Mouse (Mus musculus): ENCODE data around the gene Anks1b.
A peak's percentile ranks its signal among the peaks of the same experiment; 100 is the strongest.

The Anks1b gene

GRCm38 (mm10) chr10:90724931-90725330, 851.6 kb downstream of the Anks1b start:
- DNase-seq (ENCODE audit: extremely low read depth, low read depth), result no peak

- DNase-seq (ENCODE audit: extremely low read depth, low read depth), result peak; percentile 58
These were observed 855.4 kb downstream of the Anks1b start for GRCm38 (mm10) chr10:90728401-90729358.

DNA sequence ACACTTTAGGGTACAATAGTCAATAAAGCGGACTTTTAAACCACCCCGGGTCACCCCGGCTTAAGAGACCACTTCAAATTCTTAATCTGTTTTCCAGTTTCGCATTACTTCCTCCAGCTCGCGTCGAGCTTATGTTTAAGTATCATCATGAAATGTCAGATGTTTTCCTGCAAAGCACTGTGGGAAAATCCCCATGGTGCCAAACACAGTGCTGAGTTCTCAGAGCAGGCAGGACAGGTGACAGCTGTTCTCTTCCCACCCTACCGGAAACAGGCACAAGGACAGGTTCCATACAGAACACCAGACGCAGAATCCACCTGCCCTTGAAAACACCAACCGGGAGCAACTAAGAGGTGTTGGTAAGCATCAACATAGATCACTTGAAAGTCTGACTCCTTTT, 856.2 kb downstream of the Anks1b start:
- no peak for DNase-seq (ENCODE audit: extremely low read depth, low read depth)

GRCm38 (mm10) chr10:90732823-90733222, 859.5 kb downstream of the Anks1b start:
- DNase-seq (ENCODE audit: extremely low read depth, low read depth), result no peak

GRCm38 (mm10) chr10:90733632-90734031, 860.3 kb downstream of the Anks1b start:
- peak; percentile 17 for DNase-seq (ENCODE audit: extremely low read depth, low read depth)

GRCm38 (mm10) chr10:90738475-90738874, 865.2 kb downstream of the Anks1b start:
- no peak for DNase-seq (ENCODE audit: extremely low read depth, low read depth)

DNA sequence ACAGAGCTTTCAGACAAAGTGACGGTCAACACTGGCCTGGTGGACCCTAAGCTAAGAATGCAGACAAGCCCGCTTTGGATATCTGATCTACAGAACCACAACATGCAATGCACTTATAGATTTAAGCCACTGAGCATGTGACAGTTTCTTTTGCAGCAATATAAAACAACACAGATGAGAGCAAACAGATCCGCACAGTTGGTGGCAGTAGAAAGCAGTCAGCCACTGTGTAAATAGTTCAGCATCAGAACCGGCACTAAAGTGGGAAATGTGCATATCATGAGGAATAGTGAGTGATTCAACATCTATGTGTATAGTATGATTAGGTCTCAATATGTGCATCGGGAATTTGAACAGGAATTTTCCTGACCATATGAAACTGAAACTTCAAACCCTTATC, 867.6 kb downstream of the Anks1b start:
- no peak for DNase-seq (ENCODE audit: extremely low read depth, low read depth)

DNA sequence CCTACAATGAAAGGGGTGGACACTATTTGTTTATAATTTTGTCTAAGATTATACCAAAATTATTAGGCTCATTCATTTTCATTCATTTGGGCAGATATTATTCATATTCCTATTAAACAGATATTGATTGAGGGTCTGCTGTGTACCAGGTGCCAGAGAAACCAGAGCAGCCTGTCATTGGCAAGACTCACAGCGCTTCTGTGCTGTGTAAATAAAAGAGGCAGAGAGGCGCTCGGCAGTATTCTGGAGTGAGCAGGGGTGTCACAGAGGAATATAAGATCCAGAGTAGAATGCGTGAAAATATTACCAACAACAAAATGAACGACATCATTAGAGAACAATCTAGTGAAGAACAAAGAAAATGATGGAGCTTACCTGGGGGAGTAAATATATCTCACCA, 878.6 kb downstream of the Anks1b start:
- DNase-seq (ENCODE audit: extremely low read depth, low read depth), result no peak

- DNase-seq (ENCODE audit: extremely low read depth, low read depth), result no peak
These were observed 879.8 kb downstream of the Anks1b start for GRCm38 (mm10) chr10:90753106-90753505.

DNA sequence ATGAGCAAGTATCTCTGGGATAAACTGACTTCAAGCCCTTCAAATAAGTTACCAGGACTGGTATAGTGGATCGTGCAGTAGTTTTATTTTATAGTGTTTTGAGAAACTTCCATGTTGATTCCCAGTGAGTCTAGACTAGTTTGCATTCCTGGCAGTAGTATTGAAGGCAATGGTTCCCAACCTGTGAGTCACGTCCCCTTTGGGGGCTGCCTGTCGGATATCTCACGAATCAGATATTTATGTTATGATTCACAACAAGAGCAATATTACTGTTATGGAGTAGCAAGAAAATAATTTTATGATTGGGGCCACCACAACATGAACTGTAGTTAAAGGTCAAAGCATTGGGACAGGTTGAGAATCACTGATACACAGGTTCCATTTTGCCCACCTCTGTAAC, 884.5 kb downstream of the Anks1b start:
- no peak for DNase-seq (ENCODE audit: extremely low read depth, low read depth)

DNA sequence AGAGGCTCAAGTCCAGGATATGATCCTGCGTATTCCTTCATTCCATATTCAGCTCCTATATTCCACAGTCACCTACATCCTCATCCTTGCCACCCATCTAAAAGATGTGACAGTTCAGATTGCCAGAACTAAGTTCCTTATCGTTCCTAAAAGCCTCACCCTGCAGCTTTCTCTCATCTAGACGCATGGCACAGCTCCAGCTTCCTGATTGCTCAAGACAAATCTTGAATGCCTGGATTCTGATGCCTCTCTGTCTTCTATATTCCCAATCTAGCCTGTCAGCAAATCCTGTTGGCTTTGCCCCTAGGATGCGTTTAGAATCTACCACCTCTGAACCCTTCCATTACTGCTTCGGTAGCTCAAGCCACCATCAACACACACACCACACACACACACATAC, 886.6 kb downstream of the Anks1b start:
- DNase-seq (ENCODE audit: extremely low read depth, low read depth), result no peak

DNA sequence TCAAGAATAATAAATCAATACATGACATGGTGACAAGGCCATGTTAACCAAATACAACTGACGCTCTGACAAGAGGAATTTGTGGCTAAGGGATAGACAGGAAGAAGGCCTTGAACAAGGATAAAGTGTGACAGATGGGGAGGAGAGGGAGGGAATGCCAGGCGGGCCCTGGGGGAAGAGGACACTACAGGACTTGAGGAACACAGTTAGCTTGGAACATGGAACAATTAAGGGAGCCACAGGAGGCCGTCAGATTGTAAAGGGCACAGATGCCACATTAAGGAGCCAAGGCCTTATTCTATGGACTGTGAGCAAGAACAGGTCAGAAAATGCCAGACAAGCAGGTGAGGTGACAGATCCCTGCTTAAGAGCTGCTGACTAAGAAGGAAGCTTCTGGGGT, 893.0 kb downstream of the Anks1b start:
- DNase-seq (ENCODE audit: extremely low read depth, low read depth), result no peak

GRCm38 (mm10) chr10:90770403-90770955, 897.2 kb downstream of the Anks1b start:
- DNase-seq (ENCODE audit: extremely low read depth, low read depth), result no peak

DNA sequence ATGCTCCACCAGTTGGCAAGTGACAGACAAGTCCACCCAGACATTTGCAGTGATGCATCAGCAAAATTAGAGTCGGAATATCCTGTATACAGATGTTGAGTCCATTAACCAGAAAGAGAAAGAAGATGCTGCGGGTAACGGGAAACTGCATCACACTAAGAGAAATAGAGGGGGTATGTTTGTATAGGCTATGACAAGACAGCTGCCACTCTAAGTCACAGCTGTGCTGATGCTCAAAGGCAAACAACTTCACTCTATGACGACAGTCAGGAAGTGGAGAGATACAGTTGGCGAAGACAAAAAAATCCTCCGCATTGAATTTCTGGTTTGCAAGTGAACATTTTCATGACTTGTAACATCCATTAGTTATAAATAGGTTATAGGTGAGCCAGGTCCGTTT, 897.7 kb downstream of the Anks1b start:
- no peak for DNase-seq (ENCODE audit: extremely low read depth, low read depth)

- no peak for DNase-seq (ENCODE audit: extremely low read depth, low read depth)
These were observed 898.3 kb downstream of the Anks1b start for GRCm38 (mm10) chr10:90771471-90772226.

GRCm38 (mm10) chr10:90779561-90780400, 906.5 kb downstream of the Anks1b start:
- no peak for DNase-seq (ENCODE audit: extremely low read depth, low read depth)

DNA sequence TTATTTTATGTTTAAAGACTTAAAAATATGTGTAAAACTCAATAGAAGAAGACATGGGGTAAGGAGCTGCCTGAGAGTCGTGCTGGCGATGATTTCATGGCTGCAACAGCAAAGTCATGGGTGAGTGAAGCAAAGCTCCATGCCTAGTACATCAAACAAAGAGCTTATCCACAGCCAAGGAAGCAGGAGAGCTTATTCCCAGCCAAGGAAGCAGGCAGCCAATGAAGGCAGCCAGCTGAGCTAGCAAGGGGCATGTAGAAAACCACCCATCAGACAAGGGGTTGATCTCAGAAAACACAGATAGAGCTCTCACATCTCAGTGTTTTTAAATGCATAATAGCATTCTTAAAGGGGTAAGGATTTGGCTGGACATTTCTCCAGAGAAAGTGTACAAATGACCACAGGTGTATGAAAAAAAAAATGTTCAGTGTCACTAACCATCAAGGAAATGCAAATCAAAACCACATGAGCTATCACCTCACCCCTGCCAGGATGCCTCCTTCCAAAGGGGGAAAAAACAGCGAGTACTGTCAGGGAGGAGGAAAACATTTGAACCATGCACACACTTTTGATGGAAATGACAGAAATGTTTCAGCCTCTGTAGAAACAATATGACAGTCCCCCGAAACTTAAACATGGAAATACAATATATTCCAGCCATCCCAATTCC, 911.8 kb downstream of the Anks1b start:
- DNase-seq (ENCODE audit: extremely low read depth, low read depth), result no peak

DNA sequence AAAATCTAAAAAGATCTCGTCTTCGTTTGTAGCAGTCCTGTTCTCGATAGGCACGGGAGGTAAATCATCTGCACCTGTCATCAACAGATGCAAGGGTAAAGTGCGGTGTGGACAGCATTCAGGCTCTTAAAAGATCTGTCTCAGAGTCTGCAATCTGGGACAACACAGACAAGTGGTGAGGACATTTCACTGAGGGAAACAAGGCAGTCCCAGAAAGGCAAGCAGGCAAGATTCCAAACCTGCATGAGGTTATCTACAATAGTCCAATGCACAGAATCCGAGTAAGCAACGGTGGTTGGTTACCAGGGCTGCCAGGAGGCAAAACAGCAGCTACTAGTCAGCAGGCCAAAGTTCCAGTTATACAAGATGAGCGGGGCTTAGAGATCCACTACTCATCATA, 912.4 kb downstream of the Anks1b start:
- DNase-seq (ENCODE audit: extremely low read depth, low read depth), result no peak

DNA sequence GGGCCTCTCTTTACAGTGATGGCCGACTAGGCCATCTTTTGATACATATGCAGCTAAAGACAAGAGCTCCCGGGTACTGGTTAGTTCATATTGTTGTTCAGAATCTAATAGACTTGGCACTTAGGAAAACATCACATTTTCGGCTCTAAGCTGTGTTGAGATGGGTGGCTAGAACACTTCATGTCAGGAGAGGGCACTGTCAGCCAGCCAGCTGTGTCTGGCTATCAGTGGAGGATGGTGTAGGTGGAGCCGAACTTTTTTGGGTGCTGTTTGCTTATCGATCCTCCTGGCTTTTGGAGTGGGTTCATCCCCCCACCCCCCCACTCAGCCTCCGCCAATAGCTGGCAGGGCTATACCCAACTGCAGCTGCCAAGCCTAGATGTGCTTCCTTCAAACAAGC, 929.8 kb downstream of the Anks1b start:
- DNase-seq (ENCODE audit: extremely low read depth, low read depth), result no peak

- DNase-seq (ENCODE audit: extremely low read depth, low read depth), result no peak
These were observed 931.3 kb downstream of the Anks1b start for GRCm38 (mm10) chr10:90804602-90805095.
